Comparison of ENCODE assay signal across 8 mouse cellular contexts in genomic region chr16:17070716-17071115, GRCm38 (mm10). TPM values are rescaled to one million over a fixed set of nuclear protein-coding genes. Genes with fewer than 3 reads are reported as not detected.
DNase-seq lines count a peak whose midpoint lies in the region; ATAC-seq and TF ChIP-seq lines count a peak whose summit lies in the region.

No protein-coding gene starts in this region.

- no peaks in the 10 kb centered on the region for H3K36me3 ChIP-seq in kidney, postnatal 0 days (ENCODE audit: insufficient read depth, low read length)
- H3K36me3 ChIP-seq in embryonic facial prominence, embryonic 13.5 days = peaks cover 15% of the 10 kb centered on the region
- peaks cover 9% of the 10 kb centered on the region; the same call in 1 of the 2 replicates for H3K36me3 ChIP-seq in intestine, embryonic 14.5 days (ENCODE audit: control insufficient read depth, insufficient read depth, low read length)
- H3K36me3 ChIP-seq in midbrain, postnatal 0 days (ENCODE audit: insufficient read depth, low read length) = peaks cover 11% of the 10 kb centered on the region; the same call in 1 of the 2 replicates

- no peak overlapping the region for H3K9ac ChIP-seq in kidney, postnatal 0 days (ENCODE audit: low read depth, low read length)
- peak overlapping the region; percentile 87 for H3K9ac ChIP-seq in embryonic facial prominence, embryonic 13.5 days
- H3K9ac ChIP-seq in intestine, embryonic 14.5 days (ENCODE audit: low read length) = peak overlapping the region; percentile 77
- H3K9ac ChIP-seq in midbrain, postnatal 0 days (replicated peaks; ENCODE audit: low read length, poor library complexity, severe bottlenecking) = peak overlapping the region; percentile 85; the same call in 1 of the 2 replicates

- H3K4me2 ChIP-seq in kidney, postnatal 0 days (ENCODE audit: low read length) = peak overlapping the region; percentile 89
- H3K4me2 ChIP-seq in embryonic facial prominence, embryonic 13.5 days = peak overlapping the region; percentile 75
- peak overlapping the region; percentile 57 for H3K4me2 ChIP-seq in intestine, embryonic 14.5 days (ENCODE audit: low read length)
- peak overlapping the region; percentile 77 for H3K4me2 ChIP-seq in midbrain, postnatal 0 days (ENCODE audit: low read depth, low read length, poor library complexity, severe bottlenecking)

- H3K27me3 ChIP-seq in kidney, postnatal 0 days (ENCODE audit: insufficient read depth, low read length) = no peaks in the 10 kb centered on the region
- H3K27me3 ChIP-seq in embryonic facial prominence, embryonic 13.5 days = no peaks in the 10 kb centered on the region
- H3K27me3 ChIP-seq in intestine, embryonic 14.5 days (replicated peaks; ENCODE audit: control insufficient read depth, insufficient read depth, low read length) = no peaks in the 10 kb centered on the region
- no peaks in the 10 kb centered on the region for H3K27me3 ChIP-seq in midbrain, postnatal 0 days (ENCODE audit: insufficient read depth, low read length)

- no peaks in the 10 kb centered on the region for H3K9me3 ChIP-seq in kidney, postnatal 0 days (replicated peaks; ENCODE audit: low read length)
- H3K9me3 ChIP-seq in embryonic facial prominence, embryonic 13.5 days = no peaks in the 10 kb centered on the region
- peaks cover 2% of the 10 kb centered on the region; the same call in 1 of the 2 replicates for H3K9me3 ChIP-seq in intestine, embryonic 14.5 days (ENCODE audit: control insufficient read depth, low read length)
- no peaks in the 10 kb centered on the region for H3K9me3 ChIP-seq in midbrain, postnatal 0 days (ENCODE audit: low read length)

- ATAC-seq in kidney, postnatal 0 days (replicated peaks; ENCODE audit: low FRiP score, low read depth) = no peak
- no peak for ATAC-seq in embryonic facial prominence, embryonic 13.5 days (ENCODE audit: insufficient number of reproducible peaks, insufficient read depth, low FRiP score, low TSS enrichment, low read depth)
- ATAC-seq in intestine, embryonic 14.5 days (replicated peaks; ENCODE audit: low FRiP score, low TSS enrichment, low read depth) = no peak
- ATAC-seq in midbrain, postnatal 0 days (ENCODE audit: low FRiP score) = no peak

- no peak for TF ChIP-seq CTCF in kidney, postnatal 0 days (IDR thresholded peaks at IDR 0.05; ENCODE audit: low read depth)
- TF ChIP-seq CTCF in midbrain, postnatal 0 days (IDR thresholded peaks at IDR 0.05) = no peak

- no peak for DNase-seq in kidney, postnatal 0 days (ENCODE audit: low spot score)
- DNase-seq in kidney, adult 9 months = no peak
- no peak for DNase-seq in intestine, embryonic 14.5 days (ENCODE audit: low spot score)
- no peak for DNase-seq in midbrain, postnatal 0 days (ENCODE audit: low spot score)
- DNase-seq in adrenal gland, adult 2 months = no peak
- no peak for DNase-seq in right cerebral cortex, postnatal 14 days
- DNase-seq in kidney, postnatal 36 days = no peak

- WGBS in kidney, postnatal 0 days = 48% methylated on average over 6 of the region's 6 CpGs
- WGBS in embryonic facial prominence, embryonic 13.5 days = 48% methylated on average over 6 of the region's 6 CpGs
- WGBS in intestine, embryonic 14.5 days = 43% methylated on average over 6 of the region's 6 CpGs
- WGBS in midbrain, postnatal 0 days = 30% methylated on average over 6 of the region's 6 CpGs

- H3K27ac ChIP-seq in kidney, postnatal 0 days = no peak overlapping the region
- no peak overlapping the region for H3K27ac ChIP-seq in embryonic facial prominence, embryonic 13.5 days
- H3K27ac ChIP-seq in intestine, embryonic 14.5 days (ENCODE audit: low read depth) = no peak overlapping the region
- no peak overlapping the region for H3K27ac ChIP-seq in midbrain, postnatal 0 days (ENCODE audit: low read depth, low read length)

- H3K4me1 ChIP-seq in kidney, postnatal 0 days (replicated peaks; ENCODE audit: insufficient read depth, low read length) = no peaks in the 10 kb centered on the region
- H3K4me1 ChIP-seq in embryonic facial prominence, embryonic 13.5 days = peaks cover 14% of the 10 kb centered on the region
- 0 out of 2 replicates have a peak, but pooled peaks cover 8% of the 10 kb centered on the region for H3K4me1 ChIP-seq in intestine, embryonic 14.5 days (replicated peaks; ENCODE audit: control insufficient read depth, insufficient read depth, low read length)
- no peaks in the 10 kb centered on the region for H3K4me1 ChIP-seq in midbrain, postnatal 0 days (ENCODE audit: insufficient read depth, low read length)

- H3K4me3 ChIP-seq in kidney, postnatal 0 days (replicated peaks; ENCODE audit: low read depth, low read length) = peak overlapping the region; percentile 80
- peak overlapping the region; percentile 78 for H3K4me3 ChIP-seq in embryonic facial prominence, embryonic 13.5 days
- peak overlapping the region; percentile 68 for H3K4me3 ChIP-seq in intestine, embryonic 14.5 days (ENCODE audit: low read depth, low read length)
- peak overlapping the region; percentile 89 for H3K4me3 ChIP-seq in midbrain, postnatal 0 days (ENCODE audit: low read depth, low read length)

RNA-seq across cellular contexts. Expression of gene Ypel1, which starts 1.2 kb away (rescaled TPM):
- polyA plus RNA-seq in kidney, postnatal 0 days (2015; fragmentation: Nextera tagmentation; extraction: Ambion mirVana) = 30.5 and 32.5 TPM in 2 replicates
- 56.7 and 66.3 TPM in 2 replicates for polyA plus RNA-seq in embryonic facial prominence, embryonic 13.5 days (2015; fragmentation: Nextera tagmentation; extraction: Ambion mirVana)
- polyA plus RNA-seq in intestine, embryonic 14.5 days (2014; fragmentation: Nextera tagmentation; extraction: Ambion mirVana) = 25.5 and 32.3 TPM in 2 replicates
- total RNA-seq in midbrain, postnatal 0 days (2014; rRNA removed) = 63.5 and 71.0 TPM in 2 replicates
- 91.9 and 100 TPM in 2 replicates for polyA plus RNA-seq in midbrain, postnatal 0 days (2015; fragmentation: Nextera tagmentation; extraction: Ambion mirVana)
- total RNA-seq in adrenal gland, adult 2 months (2021) = 1 to 10 TPM; 6.6 TPM
- 8.3 and 10.0 TPM in 2 replicates for polyA plus RNA-seq in adrenal gland, adult 2 months (2012; rRNA removed)

RNA-seq across cellular contexts. Expression of gene Ppil2, which starts 40.3 kb away (rescaled TPM):
- polyA plus RNA-seq in kidney, postnatal 0 days (2015; fragmentation: Nextera tagmentation; extraction: Ambion mirVana) = 101 and 111 TPM in 2 replicates
- polyA plus RNA-seq in embryonic facial prominence, embryonic 13.5 days (2015; fragmentation: Nextera tagmentation; extraction: Ambion mirVana) = 159 and 161 TPM in 2 replicates
- 126 and 140 TPM in 2 replicates for polyA plus RNA-seq in intestine, embryonic 14.5 days (2014; fragmentation: Nextera tagmentation; extraction: Ambion mirVana)
- 87.0 and 88.2 TPM in 2 replicates for total RNA-seq in midbrain, postnatal 0 days (2014; rRNA removed)
- 100 and 108 TPM in 2 replicates for polyA plus RNA-seq in midbrain, postnatal 0 days (2015; fragmentation: Nextera tagmentation; extraction: Ambion mirVana)
- total RNA-seq in adrenal gland, adult 2 months (2021) = 10 to 100 TPM; 80.3 to 98.6 TPM
- 75.6 and 87.1 TPM in 2 replicates for polyA plus RNA-seq in adrenal gland, adult 2 months (2012; rRNA removed)

RNA-seq across cellular contexts. Expression of gene 2610318N02Rik, which starts 54.3 kb away (rescaled TPM):
- polyA plus RNA-seq in kidney, postnatal 0 days (2015; fragmentation: Nextera tagmentation; extraction: Ambion mirVana) = 16.9 and 17.5 TPM in 2 replicates
- polyA plus RNA-seq in embryonic facial prominence, embryonic 13.5 days (2015; fragmentation: Nextera tagmentation; extraction: Ambion mirVana) = 42.8 and 54.8 TPM in 2 replicates
- polyA plus RNA-seq in intestine, embryonic 14.5 days (2014; fragmentation: Nextera tagmentation; extraction: Ambion mirVana) = 38.5 TPM in 2 replicates
- 4.3 and 4.5 TPM in 2 replicates for total RNA-seq in midbrain, postnatal 0 days (2014; rRNA removed)
- polyA plus RNA-seq in midbrain, postnatal 0 days (2015; fragmentation: Nextera tagmentation; extraction: Ambion mirVana) = 5.3 and 5.9 TPM in 2 replicates
- 1 to 10 TPM; 1.2 to 1.9 TPM for total RNA-seq in adrenal gland, adult 2 months (2021)
- polyA plus RNA-seq in adrenal gland, adult 2 months (2012; rRNA removed) = 0.30 and 0.75 TPM in 2 replicates
